Mouse (Mus musculus): ENCODE measurements around the gene Tanc1.

GRCm38 (mm10) chr2:59679424-59680020 lies 67.7 kb downstream of the Tanc1 start:
- TF ChIP-seq CTCF (IDR thresholded peaks at IDR 0.05; ENCODE audit: low read depth) (no peak), EP300 (IDR thresholded peaks at IDR 0.05; ENCODE audit: low read depth) (no peak)
